Mouse (Mus musculus) cerebellum, adult 2 months (tissue): Measurements from ENCODE around the gene Glis3.

ENCODE experiments used
- CTCF ChIP-seq: fragments of 200-500 bp; IDR thresholded peaks from 2 replicates; pipeline ENCODE4 v1.5.1; 2011; ENCODE audit warnings: low read depth, mild to moderate bottlenecking, control low read depth, low read length, moderate library complexity, borderline replicate concordance; ENCODE audit not compliant: insufficient read depth
- POLR2A ChIP-seq: fragments of 200-500 bp; IDR thresholded peaks from 2 replicates; pipeline ENCODE4 v1.6.1; 2011; ENCODE audit warnings: low read length, control low read depth, borderline replicate concordance; ENCODE audit not compliant: insufficient read depth

- TF ChIP-seq CTCF (no peak), POLR2A (no peak)
Observed at GRCm38 (mm10) chr19:28416069-28416468, 263.8 kb downstream of the Glis3 start.
